Mouse (Mus musculus): ENCODE data around the gene Ddc. TPM values are rescaled to one million over a fixed set of nuclear protein-coding genes. Genes with fewer than 3 reads are reported as not detected.

The Ddc gene
- polyA plus RNA-seq, 1 experiment = not detected

- 69% methylated on average over 3 of the region's 3 CpGs for whole genome bisulfite sequencing
- TF ChIP-seq CTCF (IDR thresholded peaks at IDR 0.05; ENCODE audit: insufficient read depth, low read depth, low read length) = no peak
- TF ChIP-seq POLR2A (IDR thresholded peaks at IDR 0.05; ENCODE audit: insufficient read depth, low read depth, low read length) = no peak
- Histone ChIP-seq H3K27ac (ENCODE audit: insufficient read depth, low read depth, low read length) (no peak overlapping the region), H3K4me1 (ENCODE audit: control insufficient read depth, insufficient read depth, low read length) (no peaks in the 10 kb centered on the region), H3K4me3 (ENCODE audit: insufficient read depth, low read depth, low read length) (no peak overlapping the region)
Observed at GRCm38 (mm10) chr11:11777246-11777645, 120.7 kb downstream of the Ddc start.

- no peak overlapping the region for H3K27ac ChIP-seq (ENCODE audit: insufficient read depth, low read depth, low read length)
- 87% methylated on average over 7 of the region's 7 CpGs for WGBS
- TF ChIP-seq POLR2A (IDR thresholded peaks at IDR 0.05; ENCODE audit: insufficient read depth, low read depth, low read length) (no peak), CTCF (IDR thresholded peaks at IDR 0.05; ENCODE audit: insufficient read depth, low read depth, low read length) (no peak)
- no peaks in the 10 kb centered on the region for H3K4me1 ChIP-seq (ENCODE audit: control insufficient read depth, insufficient read depth, low read length)
- H3K4me3 ChIP-seq (ENCODE audit: insufficient read depth, low read depth, low read length) = no peak overlapping the region
Observed at GRCm38 (mm10) chr11:11776822-11777174, 121.1 kb downstream of the Ddc start.

- no peak overlapping the region for H3K27ac ChIP-seq (ENCODE audit: insufficient read depth, low read depth, low read length)
- 75% methylated on average over 4 of the region's 4 CpGs for WGBS
- TF ChIP-seq CTCF (IDR thresholded peaks at IDR 0.05; ENCODE audit: insufficient read depth, low read depth, low read length) (no peak), POLR2A (IDR thresholded peaks at IDR 0.05; ENCODE audit: insufficient read depth, low read depth, low read length) (no peak)
- H3K4me1 ChIP-seq (ENCODE audit: control insufficient read depth, insufficient read depth, low read length) = no peaks in the 10 kb centered on the region
- no peak overlapping the region for H3K4me3 ChIP-seq (ENCODE audit: insufficient read depth, low read depth, low read length)
Observed at GRCm38 (mm10) chr11:11776071-11776821, 121.7 kb downstream of the Ddc start.

- TF ChIP-seq POLR2A (IDR thresholded peaks at IDR 0.05; ENCODE audit: insufficient read depth, low read depth, low read length) (no peak), CTCF (IDR thresholded peaks at IDR 0.05; ENCODE audit: insufficient read depth, low read depth, low read length) (no peak)
Observed at GRCm38 (mm10) chr11:11774893-11775292, 123.1 kb downstream of the Ddc start.

GRCm38 (mm10) chr11:11774384-11774783 is 123.6 kb downstream of the Ddc start:
- Histone ChIP-seq H3K4me1 (ENCODE audit: control insufficient read depth, insufficient read depth, low read length) (no peaks in the 10 kb centered on the region), H3K27ac (ENCODE audit: insufficient read depth, low read depth, low read length) (no peak overlapping the region), H3K4me3 (ENCODE audit: insufficient read depth, low read depth, low read length) (no peak overlapping the region)
- WGBS = 94% methylated on average over 4 of the region's 4 CpGs
- TF ChIP-seq POLR2A (IDR thresholded peaks at IDR 0.05; ENCODE audit: insufficient read depth, low read depth, low read length) (no peak), CTCF (IDR thresholded peaks at IDR 0.05; ENCODE audit: insufficient read depth, low read depth, low read length) (no peak)

More at GRCm38 (mm10) chr11:11774893-11775292, 123.1 kb downstream of the Ddc start:
- 90% methylated on average over 5 of the region's 5 CpGs for WGBS
- no peak overlapping the region for H3K27ac ChIP-seq (ENCODE audit: insufficient read depth, low read depth, low read length)
- H3K4me3 ChIP-seq (ENCODE audit: insufficient read depth, low read depth, low read length) = no peak overlapping the region
- no peaks in the 10 kb centered on the region for H3K4me1 ChIP-seq (ENCODE audit: control insufficient read depth, insufficient read depth, low read length)

GRCm38 (mm10) chr11:11772196-11772595 is 125.7 kb downstream of the Ddc start:
- Histone ChIP-seq H3K27ac (ENCODE audit: insufficient read depth, low read depth, low read length) (no peak overlapping the region), H3K4me1 (ENCODE audit: control insufficient read depth, insufficient read depth, low read length) (no peaks in the 10 kb centered on the region), H3K4me3 (ENCODE audit: insufficient read depth, low read depth, low read length) (no peak overlapping the region)
- TF ChIP-seq POLR2A (IDR thresholded peaks at IDR 0.05; ENCODE audit: insufficient read depth, low read depth, low read length) (no peak), CTCF (IDR thresholded peaks at IDR 0.05; ENCODE audit: insufficient read depth, low read depth, low read length) (no peak)
- WGBS = 93% methylated on average over 4 of the region's 4 CpGs

- Histone ChIP-seq H3K27ac (ENCODE audit: insufficient read depth, low read depth, low read length) (no peak overlapping the region), H3K4me1 (ENCODE audit: control insufficient read depth, insufficient read depth, low read length) (no peaks in the 10 kb centered on the region), H3K4me3 (ENCODE audit: insufficient read depth, low read depth, low read length) (no peak overlapping the region)
- WGBS = 95% methylated on average over 3 of the region's 3 CpGs
- no peak for TF ChIP-seq POLR2A (IDR thresholded peaks at IDR 0.05; ENCODE audit: insufficient read depth, low read depth, low read length)
- TF ChIP-seq CTCF (IDR thresholded peaks at IDR 0.05; ENCODE audit: insufficient read depth, low read depth, low read length) = no peak
Observed at GRCm38 (mm10) chr11:11770691-11771090, 127.3 kb downstream of the Ddc start.

GRCm38 (mm10) chr11:11769281-11769680 is 128.7 kb downstream of the Ddc start:
- H3K4me3 ChIP-seq (ENCODE audit: insufficient read depth, low read depth, low read length) = no peak overlapping the region
- no peak overlapping the region for H3K27ac ChIP-seq (ENCODE audit: insufficient read depth, low read depth, low read length)
- WGBS = 95% methylated on average over 20 of the region's 20 CpGs
- H3K4me1 ChIP-seq (ENCODE audit: control insufficient read depth, insufficient read depth, low read length) = no peaks in the 10 kb centered on the region
- TF ChIP-seq POLR2A (IDR thresholded peaks at IDR 0.05; ENCODE audit: insufficient read depth, low read depth, low read length) (no peak), CTCF (IDR thresholded peaks at IDR 0.05; ENCODE audit: insufficient read depth, low read depth, low read length) (no peak)

GRCm38 (mm10) chr11:11768057-11768456 is 129.9 kb downstream of the Ddc start:
- no peak for TF ChIP-seq CTCF (IDR thresholded peaks at IDR 0.05; ENCODE audit: insufficient read depth, low read depth, low read length)
- no peak for TF ChIP-seq POLR2A (IDR thresholded peaks at IDR 0.05; ENCODE audit: insufficient read depth, low read depth, low read length)
- 96% methylated on average over 2 of the region's 2 CpGs for WGBS

More at GRCm38 (mm10) chr11:11768057-11768456, 129.9 kb downstream of the Ddc start:
- Histone ChIP-seq H3K27ac (ENCODE audit: insufficient read depth, low read depth, low read length) (no peak overlapping the region), H3K4me1 (ENCODE audit: control insufficient read depth, insufficient read depth, low read length) (no peaks in the 10 kb centered on the region), H3K4me3 (ENCODE audit: insufficient read depth, low read depth, low read length) (no peak overlapping the region)
